Comparison of ENCODE assay signal across 8 mouse cellular contexts in the genomic region with DNA sequence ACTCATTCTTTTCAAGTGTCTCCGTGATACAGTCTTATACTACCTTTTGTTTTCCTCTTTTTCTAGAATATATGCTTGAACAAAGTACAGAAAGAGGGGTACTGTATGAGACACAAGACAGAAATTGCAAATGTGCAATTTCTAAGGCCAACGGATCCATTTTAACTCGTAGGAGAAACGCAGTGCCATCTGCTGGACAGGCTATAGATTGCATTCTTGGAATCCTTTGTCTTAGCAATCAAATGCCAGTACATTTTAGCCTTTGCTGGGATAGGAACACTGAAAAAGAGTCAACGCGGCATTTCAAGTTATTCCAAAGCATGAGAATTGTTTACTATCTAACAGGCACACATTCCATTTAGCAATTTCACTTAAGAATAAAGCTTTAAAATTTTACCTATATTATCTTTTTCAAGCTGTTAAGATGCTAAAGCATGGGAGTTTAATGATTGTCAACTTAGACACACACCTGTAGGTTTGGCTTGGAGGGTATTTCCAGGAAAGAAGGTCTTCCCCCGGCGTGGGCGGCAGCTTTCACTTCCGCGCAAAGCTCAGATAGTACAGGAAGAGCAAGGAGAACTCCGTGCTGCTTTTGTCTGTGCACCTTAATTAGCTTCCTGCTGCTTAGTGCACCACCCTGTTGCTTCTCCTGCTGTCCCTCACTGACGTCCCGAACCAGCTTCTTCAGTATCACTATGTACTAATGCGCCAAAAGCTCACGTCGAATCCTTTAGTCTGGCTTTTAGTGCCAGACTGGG. TPM values are rescaled to one million over a fixed set of nuclear protein-coding genes. Genes with fewer than 3 reads are reported as not detected.
DNase-seq lines count a peak whose midpoint lies in the region; ATAC-seq and TF ChIP-seq lines count a peak whose summit lies in the region.

No protein-coding gene starts in this region.

- H3K27ac ChIP-seq in limb, embryonic 13.5 days, result no peak overlapping the region
- H3K27ac ChIP-seq in midbrain, embryonic 14.5 days (replicated peaks; ENCODE audit: low read depth, low read length), result no peak overlapping the region
- H3K27ac ChIP-seq in small intestine, adult 2 months (ENCODE audit: insufficient read depth, low read depth, low read length), result no peak overlapping the region

- no peaks in the 10 kb centered on the region for H3K4me1 ChIP-seq in limb, embryonic 13.5 days
- no peaks in the 10 kb centered on the region for H3K4me1 ChIP-seq in midbrain, embryonic 14.5 days (ENCODE audit: control insufficient read depth, insufficient read depth, low read length)
- no peaks in the 10 kb centered on the region for H3K4me1 ChIP-seq in small intestine, adult 2 months (ENCODE audit: control insufficient read depth, insufficient read depth, insufficient read length, low read length)

- peak overlapping the region; percentile 50 for H3K4me3 ChIP-seq in limb, embryonic 13.5 days
- H3K4me3 ChIP-seq in midbrain, embryonic 14.5 days (replicated peaks; ENCODE audit: low read depth, low read length), result peak overlapping the region; percentile 42
- H3K4me3 ChIP-seq in small intestine, adult 2 months (ENCODE audit: low read depth, low read length), result peak overlapping the region; percentile 49

- 2% methylated on average over 17 of the region's 17 CpGs for WGBS in limb, embryonic 13.5 days
- WGBS in midbrain, embryonic 14.5 days, result 2% methylated on average over 17 of the region's 17 CpGs
- under 1% methylated on average over 17 of the region's 17 CpGs for WGBS in small intestine, adult 2 months

- DNase-seq in 3T3-L1 (ENCODE audit: low read depth, low spot score), result peak; percentile 76
- peak; percentile 54 to 83 for DNase-seq in adrenal gland, adult (ENCODE audit: inconsistent age in 2 of 2, low spot score in 1 of 2)
- peak; percentile 87 for DNase-seq in embryo, embryonic 10 days (ENCODE audit: low spot score)
- DNase-seq in heart, adult 18-20 months, result peak; percentile 31 to 72
- DNase-seq in kidney, adult 11 months, result peak; percentile 21
- DNase-seq in midbrain, embryonic 14.5 days, result peak; percentile 92

- TF ChIP-seq CTCF in small intestine, adult 2 months (IDR thresholded peaks at IDR 0.05; ENCODE audit: extremely low read depth, insufficient read length, insufficient replicate concordance, low read depth, low read length), result 0 out of 2 replicates have a peak, but pooled peaks have one; percentile 4

- peak overlapping the region; percentile 69 for H3K9ac ChIP-seq in limb, embryonic 13.5 days
- H3K9ac ChIP-seq in midbrain, embryonic 14.5 days (replicated peaks; ENCODE audit: low read length), result peak overlapping the region; percentile 62

- no peak for TF ChIP-seq POLR2A in small intestine, adult 2 months (IDR thresholded peaks at IDR 0.05; ENCODE audit: low read depth, low read length)

- H3K27me3 ChIP-seq in limb, embryonic 13.5 days, result no peaks in the 10 kb centered on the region
- H3K27me3 ChIP-seq in midbrain, embryonic 14.5 days (ENCODE audit: control insufficient read depth, insufficient read depth, low read length), result no peaks in the 10 kb centered on the region
- no peaks in the 10 kb centered on the region for H3K27me3 ChIP-seq in small intestine, adult 2 months (ENCODE audit: control insufficient read depth, insufficient read depth, low read length)

- ATAC-seq in limb, embryonic 13.5 days (ENCODE audit: low FRiP score, low read depth), result peak; percentile 51; the same call in 1 of the 2 replicates
- ATAC-seq in midbrain, embryonic 14.5 days (ENCODE audit: low FRiP score, low TSS enrichment), result peak; percentile 75

- H3K4me2 ChIP-seq in limb, embryonic 13.5 days (replicated peaks), result peak overlapping the region; percentile 74
- peak overlapping the region; percentile 81 for H3K4me2 ChIP-seq in midbrain, embryonic 14.5 days (ENCODE audit: low read length)

- H3K9me3 ChIP-seq in limb, embryonic 13.5 days, result no peaks in the 10 kb centered on the region
- no peaks in the 10 kb centered on the region for H3K9me3 ChIP-seq in midbrain, embryonic 14.5 days (ENCODE audit: control insufficient read depth, low read length)

- no peaks in the 10 kb centered on the region for H3K36me3 ChIP-seq in limb, embryonic 13.5 days
- no peaks in the 10 kb centered on the region for H3K36me3 ChIP-seq in midbrain, embryonic 14.5 days (ENCODE audit: control insufficient read depth, insufficient read depth, low read length)
- H3K36me3 ChIP-seq in small intestine, adult 2 months (ENCODE audit: control insufficient read depth, insufficient read depth, low read length), result no peaks in the 10 kb centered on the region

RNA-seq across cellular contexts. Expression of a gene that starts 19.8 kb away (rescaled TPM):
- not detected for total RNA-seq in heart, adult 18-20 months (2021)
- polyA plus RNA-seq in limb, embryonic 13.5 days (2015; fragmentation: Nextera tagmentation; extraction: Ambion mirVana), result 0.10 and 0.13 TPM in 2 replicates
- polyA plus RNA-seq in midbrain, embryonic 14.5 days (2014; fragmentation: Nextera tagmentation; extraction: Ambion mirVana), result 0.05 and 0.08 TPM in 2 replicates
- not detected in 2 replicates for polyA plus RNA-seq in small intestine, adult 2 months (2012; rRNA removed)

RNA-seq across cellular contexts. Expression of a gene that starts 22.1 kb away (rescaled TPM):
- total RNA-seq in heart, adult 18-20 months (2021), result not detected
- 0.40 and 0.80 TPM in 2 replicates for polyA plus RNA-seq in limb, embryonic 13.5 days (2015; fragmentation: Nextera tagmentation; extraction: Ambion mirVana)
- 1.6 and 2.1 TPM in 2 replicates for polyA plus RNA-seq in midbrain, embryonic 14.5 days (2014; fragmentation: Nextera tagmentation; extraction: Ambion mirVana)
- polyA plus RNA-seq in small intestine, adult 2 months (2012; rRNA removed), result not detected in 2 replicates

Comparison
In these comparisons a context has a peak if more than half of its experiments do, and no peak if none do; other contexts are left out.
1. DNase-seq: peak in every context shown above with its lines; median percentile 92 in midbrain, embryonic 14.5 days; 87 in embryo, embryonic 10 days; 76 in 3T3-L1; 68 in adrenal gland, adult; 52 in heart, adult 18-20 months; 21 in kidney, adult 11 months.